Mouse (Mus musculus) layer of hippocampus, postnatal 25 days (tissue): ENCODE measurements around the gene Celf2. TPM values are rescaled to one million over a fixed set of nuclear protein-coding genes. Genes with fewer than 3 reads are reported as not detected.

Source experiments
- DNase-seq, 2 experiments: peaks; one replicate each; pipeline ENCODE4 v3.0.0; 2022; ENCODE audit warnings: mixed read lengths in 2 of 2, low spot score in 1 of 2; ENCODE audit errors: extremely low spot score in 1 of 2
- total RNA-seq, 2 experiments: library from RNA; stranded (reverse); gene quantifications; 2 replicates each; pipeline ENCODE4 v1.2.3; 2021

Gene Celf2
- total RNA-seq, 2 experiments from 2014 or later, result 405 to 532 TPM

DNA sequence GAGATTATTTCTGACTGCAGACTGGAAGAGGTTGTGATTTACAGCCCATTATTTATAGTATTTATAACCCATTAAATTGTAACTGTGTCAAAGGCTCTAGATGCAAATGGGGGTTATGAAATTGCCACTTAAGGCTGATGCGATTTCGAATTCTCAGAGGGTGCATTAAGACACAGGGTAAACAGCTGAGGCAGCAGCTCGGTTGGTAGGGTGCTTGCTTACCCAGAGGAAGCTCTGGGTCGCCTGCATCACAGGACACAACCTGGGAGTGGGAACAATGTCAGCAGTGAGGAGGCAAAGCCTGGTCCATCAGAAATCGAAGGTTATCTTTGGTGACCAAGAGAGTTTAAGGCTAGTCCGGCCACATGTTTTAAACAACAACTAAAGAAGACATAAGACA lies 286.5 kb downstream of the Celf2 start:
- DNase-seq, result no peak

DNA sequence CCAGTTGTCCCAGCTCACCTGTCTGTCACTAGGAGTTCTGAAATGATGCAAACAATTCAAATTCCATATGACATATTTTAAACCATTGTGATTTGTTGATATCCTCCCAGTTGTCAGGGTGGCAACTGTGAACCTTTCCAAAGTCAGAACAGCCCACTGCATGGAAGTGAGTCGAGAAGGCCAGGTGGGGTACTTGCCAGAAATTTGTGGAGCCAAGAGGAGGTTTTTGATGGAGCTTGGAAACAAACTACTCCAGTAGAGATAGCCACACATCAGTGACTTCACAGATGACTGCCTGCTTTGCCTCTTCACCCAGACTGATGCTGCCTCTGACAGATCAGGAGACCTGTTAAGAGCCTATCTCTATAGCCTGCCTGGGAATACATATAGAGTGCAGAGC lies 287.5 kb downstream of the Celf2 start:
- no peak for DNase-seq

DNA sequence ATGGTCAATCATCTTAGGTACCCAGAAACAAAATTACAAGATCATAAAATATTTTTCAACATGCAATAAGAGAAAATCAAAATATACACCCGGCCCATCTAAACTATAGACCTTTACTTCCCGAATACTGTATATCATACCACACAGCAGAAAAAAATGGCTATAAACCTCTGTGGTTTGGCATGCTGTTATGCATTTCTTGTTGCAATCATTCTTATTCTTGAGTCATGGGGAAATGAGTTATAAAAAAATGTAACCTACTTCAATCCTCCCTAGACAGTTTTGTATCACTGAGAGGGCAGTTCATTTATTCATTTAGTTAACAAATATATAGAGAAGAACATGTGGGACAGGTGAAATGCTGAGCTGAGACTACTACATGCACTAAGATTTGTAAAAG lies 291.3 kb downstream of the Celf2 start:
- DNase-seq, result no peak

GRCm38 (mm10) chr2:7207691-7208504 lies 301.5 kb downstream of the Celf2 start:
- no peak for DNase-seq

DNA sequence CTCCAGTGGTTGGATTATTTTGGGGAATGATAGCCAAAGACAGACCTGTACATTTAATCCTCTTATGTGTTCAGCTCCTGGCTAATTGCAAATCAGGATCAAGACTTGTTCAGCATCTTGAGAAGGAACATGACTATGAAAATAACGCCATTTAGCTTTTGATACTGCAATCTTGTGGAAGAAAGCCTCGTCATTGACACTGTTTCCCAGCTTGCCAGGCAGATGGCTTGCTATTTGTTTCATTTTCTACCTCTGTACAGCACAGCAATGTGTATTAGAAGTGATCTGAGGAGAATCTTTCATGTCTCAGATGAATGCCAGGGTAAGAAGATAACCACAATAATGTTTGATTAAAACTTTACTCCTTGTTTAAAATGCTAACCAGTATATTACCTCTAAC lies 315.9 kb downstream of the Celf2 start:
- no peak for DNase-seq

GRCm38 (mm10) chr2:7179186-7179585 lies 330.2 kb downstream of the Celf2 start:
- DNase-seq, result no peak

GRCm38 (mm10) chr2:7173271-7174064 lies 335.9 kb downstream of the Celf2 start:
- DNase-seq, result no peak

DNA sequence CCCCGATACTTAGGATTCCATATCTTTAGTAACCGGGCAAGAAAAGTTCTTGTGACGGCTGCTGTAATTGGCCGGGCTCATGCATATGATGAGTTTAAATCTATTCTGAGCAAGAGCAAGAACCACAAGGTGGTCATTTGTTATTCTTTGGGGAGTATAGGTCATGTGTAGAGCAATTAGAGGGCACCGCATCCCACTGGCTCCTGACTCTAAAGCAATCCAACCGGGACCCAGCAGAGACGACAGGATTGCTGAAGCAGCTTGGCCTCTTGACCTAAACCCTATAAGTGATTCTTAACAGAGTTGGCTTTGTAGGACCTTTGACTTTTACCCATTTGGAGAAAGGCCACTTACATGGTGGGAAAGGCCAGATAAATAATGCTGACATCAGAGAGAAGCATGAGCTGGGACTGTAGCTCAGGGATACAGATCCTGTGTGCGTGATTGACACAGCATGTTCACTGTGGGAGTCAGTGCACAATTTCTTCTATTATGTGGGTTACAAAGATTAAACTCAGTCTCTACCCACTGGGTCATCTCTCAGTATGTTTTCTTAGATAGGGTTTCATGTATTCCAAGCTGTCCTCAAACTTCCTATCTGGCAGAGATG lies 338.2 kb downstream of the Celf2 start:
- DNase-seq, result no peak

DNA sequence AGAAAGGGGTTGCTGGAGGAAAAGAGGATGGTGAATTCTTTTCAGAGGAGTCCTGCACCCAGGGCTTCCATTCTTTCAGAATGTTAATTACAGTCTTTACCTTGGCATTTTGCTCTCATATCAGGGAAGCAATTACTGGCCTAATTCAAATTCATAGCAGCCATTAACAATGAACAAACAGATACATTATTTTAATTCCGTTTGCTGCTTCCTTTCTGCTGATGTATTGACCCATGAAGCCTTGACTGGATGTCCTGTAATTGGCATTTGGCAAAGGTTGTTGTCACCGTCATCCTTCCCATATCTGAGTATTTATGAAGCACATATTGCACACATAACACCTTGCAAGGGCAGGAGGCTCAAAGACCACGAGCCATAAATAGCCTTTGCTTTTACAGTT lies 343.6 kb downstream of the Celf2 start:
- no peak for DNase-seq

DNA sequence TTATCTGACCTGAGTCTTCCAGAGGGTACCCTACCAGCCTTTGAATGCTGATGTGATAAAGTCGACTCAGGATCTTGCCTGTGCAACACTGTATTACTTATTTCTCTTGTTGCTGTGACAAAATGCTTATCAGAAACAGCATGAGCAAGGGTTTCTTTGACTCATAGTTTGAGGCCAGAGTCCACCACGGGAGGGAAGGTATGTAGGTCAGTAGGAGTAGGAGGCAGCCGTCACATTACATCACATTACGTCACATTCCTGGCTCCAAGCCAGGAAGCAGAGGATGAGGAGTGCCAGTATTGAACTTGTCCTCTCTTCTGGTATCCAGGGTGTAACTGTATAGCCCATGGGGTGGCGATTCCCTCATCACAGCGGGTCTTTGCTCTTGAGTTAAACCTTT lies 349.3 kb downstream of the Celf2 start:
- no peak for DNase-seq

DNA sequence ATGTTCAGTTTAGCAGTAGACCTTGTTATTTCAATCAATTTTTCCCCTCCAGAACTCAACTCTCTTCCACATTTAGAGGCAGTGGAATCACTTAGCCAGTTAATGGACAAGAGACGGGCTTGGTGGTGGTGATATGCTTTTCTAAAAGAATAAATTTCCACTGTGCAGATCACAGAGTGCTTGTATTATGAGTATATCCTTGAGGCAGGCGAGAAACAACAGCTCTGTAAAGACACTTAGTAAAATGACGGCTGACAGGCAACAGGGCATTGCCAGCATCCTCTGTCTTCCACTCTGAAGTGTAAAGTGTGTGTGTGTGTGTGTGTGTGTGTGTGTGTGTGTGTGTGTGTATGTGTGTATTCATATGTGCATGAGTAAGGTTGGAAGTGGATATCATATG lies 362.1 kb downstream of the Celf2 start:
- DNase-seq, result no peak

DNA sequence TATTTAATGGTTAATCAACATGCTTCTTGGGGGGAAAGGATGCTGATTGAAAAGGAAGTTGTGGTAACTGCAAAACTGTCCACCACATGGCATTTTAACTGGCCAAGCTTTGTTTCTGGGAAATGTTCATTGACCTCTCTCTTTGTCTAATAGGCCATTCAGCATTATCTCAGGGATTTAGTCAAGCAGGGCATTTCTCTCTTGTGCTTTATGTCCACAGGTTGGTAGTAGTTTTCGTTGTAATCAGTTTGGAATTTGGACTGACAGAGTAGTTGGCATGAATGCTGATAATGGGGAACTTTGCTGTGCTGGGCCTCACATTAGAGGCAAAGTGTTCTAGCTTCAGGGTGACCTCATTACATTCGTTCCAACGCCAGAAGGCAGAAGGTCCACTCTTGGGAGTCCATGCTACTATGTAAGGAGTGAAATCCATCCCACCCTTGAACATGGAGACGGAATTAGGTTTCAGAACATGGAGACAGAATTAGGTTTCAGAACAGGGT lies 363.8 kb downstream of the Celf2 start:
- no peak for DNase-seq

GRCm38 (mm10) chr2:7144871-7145270 lies 364.5 kb downstream of the Celf2 start:
- no peak for DNase-seq

GRCm38 (mm10) chr2:7123366-7123765 lies 386.0 kb downstream of the Celf2 start:
- no peak for DNase-seq

DNA sequence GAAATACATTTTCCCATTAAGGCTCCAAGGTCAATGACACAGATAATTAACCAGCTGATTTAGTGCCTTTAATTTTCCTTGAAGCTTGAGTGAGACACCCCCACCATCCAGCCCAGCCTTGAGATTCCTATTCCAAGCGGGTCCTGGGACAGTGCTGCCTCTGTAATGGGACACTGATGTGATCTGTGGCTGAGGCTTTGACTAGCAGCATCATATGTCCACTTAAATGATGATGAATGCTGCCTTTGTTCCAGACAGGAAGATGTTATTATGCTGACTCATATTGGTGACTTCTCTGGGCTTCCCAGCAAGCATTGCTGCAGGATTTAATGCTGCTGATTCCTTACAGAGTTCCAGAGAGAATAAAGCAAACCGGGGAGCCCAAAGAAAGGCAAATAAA lies 393.6 kb downstream of the Celf2 start:
- DNase-seq, result no peak

DNA sequence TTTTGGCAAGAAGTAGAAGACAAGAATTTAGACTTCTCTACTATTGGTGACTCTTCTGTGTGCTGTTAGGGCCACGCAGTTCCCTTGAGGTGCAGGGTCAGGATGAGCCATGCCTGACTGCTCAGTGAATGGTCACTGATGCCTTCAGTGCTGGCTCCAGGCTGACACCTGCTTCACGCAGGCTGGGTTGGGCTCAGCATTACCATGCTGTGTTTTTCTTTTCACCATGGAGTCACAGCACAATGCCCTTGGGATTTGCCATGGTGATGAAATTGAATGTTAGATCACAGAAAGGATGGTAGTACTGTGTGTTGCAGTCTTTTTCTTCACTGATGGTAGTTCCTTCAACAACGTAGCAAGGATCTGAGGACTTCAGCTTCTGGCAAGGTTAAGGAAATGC lies 394.2 kb downstream of the Celf2 start:
- no peak for DNase-seq

- no peak for DNase-seq
These were observed 395.6 kb downstream of the Celf2 start for GRCm38 (mm10) chr2:7113738-7114137.

DNA sequence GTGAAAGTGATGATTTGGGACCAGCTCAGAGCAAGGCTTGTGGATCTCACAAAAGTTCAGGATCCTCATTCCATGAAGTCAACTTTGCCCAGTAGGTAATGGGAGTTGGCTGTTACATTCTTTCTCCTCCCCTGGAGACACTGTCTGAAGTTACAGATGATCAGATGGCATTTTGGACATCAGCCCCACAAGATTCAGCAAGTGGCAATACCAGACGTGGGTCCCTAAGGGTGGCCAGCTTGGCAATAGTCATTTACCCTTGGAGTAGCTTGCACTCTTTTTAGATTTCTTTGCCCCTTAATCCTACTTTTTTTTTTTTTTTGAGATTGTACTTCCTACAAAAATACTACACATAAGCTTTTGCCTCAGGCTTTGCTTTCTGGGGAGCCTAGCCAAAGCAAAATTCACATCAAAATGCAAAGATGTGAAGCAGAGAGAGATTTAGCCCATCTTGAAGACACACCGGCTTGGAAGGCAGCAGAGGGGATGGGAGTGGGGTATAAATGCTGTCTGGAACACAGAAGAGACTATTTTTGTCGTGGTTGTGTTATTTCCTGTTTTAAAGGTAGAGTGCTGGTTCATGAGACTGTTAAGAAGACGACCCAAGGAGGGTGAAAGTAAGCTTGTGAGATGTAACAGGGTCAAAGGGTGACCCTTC lies 397.1 kb downstream of the Celf2 start:
- DNase-seq, result no peak

DNA sequence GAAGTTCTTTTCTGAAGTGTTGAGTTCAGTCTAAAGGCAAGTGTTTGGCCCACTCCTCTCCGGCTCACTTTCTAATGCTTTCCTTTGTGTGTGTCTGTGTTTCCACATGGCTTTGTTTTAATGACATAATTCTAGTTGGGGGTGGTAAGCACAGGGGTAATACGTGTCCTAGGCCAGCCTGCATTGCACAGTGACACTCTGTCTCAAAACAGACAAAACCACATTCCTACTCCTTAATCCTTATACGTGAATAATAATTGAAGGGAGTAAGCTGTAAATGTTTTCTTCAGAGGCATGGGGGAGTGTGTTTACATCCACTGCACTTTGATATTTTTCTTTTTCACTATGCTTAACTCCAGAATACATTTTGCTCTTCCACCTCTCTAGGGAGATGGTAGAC lies 415.9 kb downstream of the Celf2 start:
- DNase-seq, result no peak

GRCm38 (mm10) chr2:7092641-7093040 lies 416.7 kb downstream of the Celf2 start:
- DNase-seq, result no peak

GRCm38 (mm10) chr2:7090496-7090895 lies 418.9 kb downstream of the Celf2 start:
- DNase-seq, result no peak
